Mouse (Mus musculus): ENCODE results near the gene Erbb3. TPM values are rescaled to one million over a fixed set of nuclear protein-coding genes. Genes with fewer than 3 reads are reported as not detected.

Erbb3 gene
- polyA plus RNA-seq, 1 experiment from 2014 or later = 11.8 TPM

DNA sequence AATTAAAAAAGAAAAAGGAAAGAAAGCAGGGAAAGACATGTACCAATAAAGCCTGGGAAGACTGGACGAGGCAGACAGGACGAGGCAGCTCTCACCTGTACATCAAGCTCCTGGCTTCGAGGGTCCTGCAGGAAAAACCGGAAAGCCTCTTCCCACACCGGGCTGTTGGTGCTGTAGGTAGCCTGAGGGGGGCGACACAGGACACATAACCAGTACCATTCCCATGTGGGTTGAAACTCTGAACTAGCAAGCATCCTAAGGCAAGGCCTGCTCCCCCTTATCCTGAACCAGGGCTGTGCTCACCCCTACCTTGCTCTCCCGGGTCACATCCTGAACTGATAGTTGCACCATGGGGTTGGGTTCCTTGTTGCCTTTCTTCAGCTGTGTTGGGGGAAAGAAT is 70.6 kb downstream of the Erbb3 start:
- no peak for ATAC-seq (ENCODE audit: low FRiP score, low TSS enrichment)
- no peak overlapping the region for H3K4me3 ChIP-seq (ENCODE audit: low read length)
- H3K27me3 ChIP-seq (ENCODE audit: control insufficient read depth, insufficient read depth, low read length) = peaks cover 10% of the 10 kb centered on the region
- no peaks in the 10 kb centered on the region for H3K9me3 ChIP-seq (ENCODE audit: control insufficient read depth, low read length)
- H3K4me2 ChIP-seq (replicated peaks; ENCODE audit: low read depth, low read length) = no peak overlapping the region
- H3K9ac ChIP-seq (ENCODE audit: low read depth, low read length) = no peak overlapping the region
- H3K27ac ChIP-seq (ENCODE audit: low read depth, low read length) = no peak overlapping the region
- 0 out of 2 replicates have a peak, but pooled peaks cover 3% of the 10 kb centered on the region for H3K4me1 ChIP-seq (ENCODE audit: control insufficient read depth, insufficient read depth, low read length)
- peaks cover 6% of the 10 kb centered on the region; the same call in 1 of the 2 replicates for H3K36me3 ChIP-seq (ENCODE audit: control insufficient read depth, insufficient read depth, low read length)
- 76% methylated on average over 7 of the region's 7 CpGs for WGBS

Small RNA genes lying within 50 kb of the gene (microRNA-seq; reads per million reads assigned to microRNA genes)
- gene Gm47275 (not detected), gene Mir6917 (not detected)

Other genes with a start within 250 kb of the Erbb3 start
- gene Coq10a, start 220.7 kb downstream of the Erbb3 start, polyA plus RNA-seq (2014; fragmentation: Nextera tagmentation; extraction: Ambion mirVana) = 15.5 and 18.6 TPM in 2 replicates
- 12.7 and 19.3 TPM in 2 replicates for gene Ankrd52, start 212.5 kb downstream of the Erbb3 start, polyA plus RNA-seq (2014; fragmentation: Nextera tagmentation; extraction: Ambion mirVana)
- 15.1 and 22.6 TPM in 2 replicates for gene Slc39a5, start 188.4 kb downstream of the Erbb3 start, polyA plus RNA-seq (2014; fragmentation: Nextera tagmentation; extraction: Ambion mirVana)
- gene Nabp2, start 178.2 kb downstream of the Erbb3 start, polyA plus RNA-seq (2014; fragmentation: Nextera tagmentation; extraction: Ambion mirVana) = 87.8 and 103 TPM in 2 replicates
- gene Rnf41, start 178.0 kb downstream of the Erbb3 start, polyA plus RNA-seq (2014; fragmentation: Nextera tagmentation; extraction: Ambion mirVana) = 35.6 and 36.4 TPM in 2 replicates
- gene Smarcc2, start 130.4 kb downstream of the Erbb3 start, polyA plus RNA-seq (2014; fragmentation: Nextera tagmentation; extraction: Ambion mirVana) = 64.8 and 96.7 TPM in 2 replicates
- gene Myl6, start 95.5 kb downstream of the Erbb3 start, polyA plus RNA-seq (2014; fragmentation: Nextera tagmentation; extraction: Ambion mirVana) = 921 and 980 TPM in 2 replicates
- gene Myl6b, start 91.0 kb downstream of the Erbb3 start, polyA plus RNA-seq (2014; fragmentation: Nextera tagmentation; extraction: Ambion mirVana) = 3.2 and 3.5 TPM in 2 replicates
- 9.9 and 16.1 TPM in 2 replicates for gene Esyt1, start 63.8 kb downstream of the Erbb3 start, polyA plus RNA-seq (2014; fragmentation: Nextera tagmentation; extraction: Ambion mirVana)
- 11.3 and 13.5 TPM in 2 replicates for gene Zc3h10, start 41.9 kb downstream of the Erbb3 start, polyA plus RNA-seq (2014; fragmentation: Nextera tagmentation; extraction: Ambion mirVana)
- gene Rpl41, start 40.3 kb downstream of the Erbb3 start, polyA plus RNA-seq (2014; fragmentation: Nextera tagmentation; extraction: Ambion mirVana) = 4,683 and 5,796 TPM in 2 replicates
- 237 and 254 TPM in 2 replicates for gene Pa2g4, start 23.7 kb downstream of the Erbb3 start, polyA plus RNA-seq (2014; fragmentation: Nextera tagmentation; extraction: Ambion mirVana)
- gene Rps26, start 37.1 kb upstream of the Erbb3 start, polyA plus RNA-seq (2014; fragmentation: Nextera tagmentation; extraction: Ambion mirVana) = 1,019 and 1,352 TPM in 2 replicates
- gene Ikzf4, start 56.3 kb upstream of the Erbb3 start, polyA plus RNA-seq (2014; fragmentation: Nextera tagmentation; extraction: Ambion mirVana) = 1.8 and 2.8 TPM in 2 replicates
- 6.8 and 10.1 TPM in 2 replicates for gene Suox, start 84.4 kb upstream of the Erbb3 start, polyA plus RNA-seq (2014; fragmentation: Nextera tagmentation; extraction: Ambion mirVana)
- 34.9 and 54.6 TPM in 2 replicates for gene Rab5b, start 106.6 kb upstream of the Erbb3 start, polyA plus RNA-seq (2014; fragmentation: Nextera tagmentation; extraction: Ambion mirVana)
- gene Pmel, start 114.5 kb upstream of the Erbb3 start, polyA plus RNA-seq (2014; fragmentation: Nextera tagmentation; extraction: Ambion mirVana) = 1.0 and 2.6 TPM in 2 replicates
- 98.1 and 103 TPM in 2 replicates for gene Cdk2, start 115.4 kb upstream of the Erbb3 start, polyA plus RNA-seq (2014; fragmentation: Nextera tagmentation; extraction: Ambion mirVana)
- 4.1 and 4.7 TPM in 2 replicates for gene Dgka, start 155.2 kb upstream of the Erbb3 start, polyA plus RNA-seq (2014; fragmentation: Nextera tagmentation; extraction: Ambion mirVana)
- 41.3 and 55.4 TPM in 2 replicates for gene Pym1, start 158.2 kb upstream of the Erbb3 start, polyA plus RNA-seq (2014; fragmentation: Nextera tagmentation; extraction: Ambion mirVana)
- gene Mmp19, start 201.3 kb upstream of the Erbb3 start, polyA plus RNA-seq (2014; fragmentation: Nextera tagmentation; extraction: Ambion mirVana) = 0.24 and 0.60 TPM in 2 replicates
- gene Dnajc14, start 214.4 kb upstream of the Erbb3 start, polyA plus RNA-seq (2014; fragmentation: Nextera tagmentation; extraction: Ambion mirVana) = 25.8 and 36.9 TPM in 2 replicates
- 14.6 and 15.9 TPM in 2 replicates for gene Tmem198b, start 214.7 kb upstream of the Erbb3 start, polyA plus RNA-seq (2014; fragmentation: Nextera tagmentation; extraction: Ambion mirVana)
- gene Sarnp, start 227.7 kb upstream of the Erbb3 start, polyA plus RNA-seq (2014; fragmentation: Nextera tagmentation; extraction: Ambion mirVana) = 219 and 284 TPM in 2 replicates
- gene Ormdl2, start 232.0 kb upstream of the Erbb3 start, polyA plus RNA-seq (2014; fragmentation: Nextera tagmentation; extraction: Ambion mirVana) = 86.6 and 106 TPM in 2 replicates

All from kidney, embryonic 14.5 days (tissue).